Mouse (Mus musculus) B cell, adult 62 days (primary cell): ENCODE data around the gene Sptan1. TPM values are rescaled to one million over a fixed set of nuclear protein-coding genes. Genes with fewer than 3 reads are reported as not detected.

Experiments
- total RNA-seq: library from RNA; stranded (reverse); gene quantifications from 4 replicates; pipeline ENCODE4 v1.2.4, GENCODE M21; 2023

The Sptan1 gene
- total RNA-seq, result 289 to 315 TPM (median 302 TPM) in 4 replicates

DNA sequence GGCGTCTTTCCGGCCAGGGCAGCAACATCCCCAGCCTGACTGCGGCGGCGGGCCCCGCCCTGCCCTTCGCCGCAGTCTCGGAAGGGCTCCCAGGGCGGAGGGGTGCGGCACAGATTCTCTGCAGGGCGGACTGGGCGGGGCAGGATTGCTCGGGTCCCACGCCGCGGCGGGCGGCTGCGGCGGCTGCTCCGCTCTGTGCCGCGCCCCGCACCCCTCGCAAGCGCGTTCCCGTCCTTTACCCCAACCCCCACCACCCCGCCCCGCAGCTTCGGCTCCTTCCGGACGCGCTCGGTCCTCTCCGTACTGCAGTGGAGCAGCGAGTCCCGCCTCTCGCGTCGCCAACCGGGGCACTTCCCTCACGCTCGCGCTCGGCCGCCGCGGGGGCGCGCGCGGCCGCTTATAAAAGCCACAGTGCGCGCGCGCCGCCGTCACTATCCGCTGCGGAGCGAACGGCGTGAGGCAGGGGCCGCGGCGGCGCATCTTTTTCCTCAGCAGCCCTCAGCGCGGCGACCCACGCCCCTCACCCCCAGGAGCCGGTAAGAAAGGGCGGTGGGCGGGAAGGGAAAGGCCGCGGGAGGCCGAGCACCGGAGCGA is at the start of gene Sptan1:
Gene Sptan1 (plus strand): TSS at position 311 of the 594 bp plus-strand sequence.

DNA sequence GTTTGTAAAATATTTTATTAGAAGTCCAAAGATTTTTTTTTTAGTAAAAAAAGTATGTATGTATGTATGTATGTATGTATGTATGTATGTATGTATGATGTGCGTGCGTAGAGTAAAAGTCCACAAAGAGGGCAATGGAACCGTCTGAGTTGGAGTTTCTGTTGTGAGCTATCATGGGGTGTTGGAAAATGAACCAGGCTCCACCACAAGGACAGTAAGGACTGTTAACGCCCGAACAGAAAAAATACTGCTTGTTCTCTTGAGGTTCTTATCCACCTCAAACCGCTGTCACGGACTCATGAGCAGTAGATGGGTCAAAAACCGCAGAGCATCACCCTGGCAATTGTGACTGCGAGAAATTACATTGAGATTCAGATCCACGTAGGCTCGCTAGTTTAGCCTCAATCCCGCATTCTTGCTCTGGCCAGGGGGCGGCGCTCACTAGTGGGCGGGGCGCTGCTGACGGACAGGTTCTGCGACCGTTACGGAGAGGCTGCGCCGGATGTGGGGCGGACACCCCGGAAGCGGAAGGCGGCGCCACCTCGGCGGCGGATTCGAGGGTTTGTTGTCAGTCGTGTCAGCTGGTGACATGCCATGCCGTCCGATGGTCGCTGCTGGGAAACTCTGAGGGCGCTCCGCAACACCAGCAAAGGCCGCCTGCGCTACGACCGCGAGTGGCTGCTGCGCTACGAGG is 30.3 kb upstream of the Sptan1 start, which contains the start of gene Gle1:
Gene Gle1 (plus strand): TSS at position 521 of the 694 bp plus-strand sequence.

GRCm38 (mm10) chr2:30048699-30049388 is 83.5 kb downstream of the Sptan1 start, which contains the start of gene Wdr34:
Wdr34 (minus strand) TSS chr2:30048881.

GRCm38 (mm10) chr2:30057223-30057904 is 92.0 kb downstream of the Sptan1 start, which contains the start of gene Set:
Set (plus strand) TSS chr2:30057378.

GRCm38 (mm10) chr2:30077502-30078348 is 112.4 kb downstream of the Sptan1 start, which contains the start of gene Pkn3:
Pkn3 (plus strand) TSS chr2:30077684.

Other genes with a start within 250 kb of the Sptan1 start
- gene Gm13420, start 213.9 kb upstream of the Sptan1 start, total RNA-seq, result 0.88 to 1.1 TPM in 2 of 4 replicates, not detected in the others
- gene Gm13547, start 206.2 kb upstream of the Sptan1 start, total RNA-seq, result not detected in 4 replicates
- 6.9 to 10.4 TPM (median 7.6 TPM) in 4 replicates for gene Coq4, start 178.1 kb upstream of the Sptan1 start, total RNA-seq
- gene Trub2, start 177.1 kb upstream of the Sptan1 start, total RNA-seq, result 37.7 to 51.2 TPM (median 43.2 TPM) in 4 replicates
- 10.1 to 13.4 TPM (median 12.3 TPM) in 4 replicates for gene Slc27a4, start 162.9 kb upstream of the Sptan1 start, total RNA-seq
- gene Urm1, start 145.5 kb upstream of the Sptan1 start, total RNA-seq, result 49.0 to 56.9 TPM (median 51.0 TPM) in 4 replicates
- gene Cercam, start 96.4 kb upstream of the Sptan1 start, total RNA-seq, result 1.5 to 3.9 TPM (median 1.9 TPM) in 4 replicates
- gene Odf2, start 76.3 kb upstream of the Sptan1 start, total RNA-seq, result 102 to 113 TPM (median 103 TPM) in 4 replicates
- gene Gle1, start 30.1 kb upstream of the Sptan1 start, total RNA-seq, result 70.7 to 89.4 TPM (median 75.9 TPM) in 4 replicates
- 0.45 to 3.2 TPM (median 2.0 TPM) in 4 replicates for gene Wdr34, start 83.3 kb downstream of the Sptan1 start, total RNA-seq
- 248 to 281 TPM (median 262 TPM) in 4 replicates for gene Set, start 91.8 kb downstream of the Sptan1 start, total RNA-seq
- 0.88 to 2.3 TPM (median 1.7 TPM) in 4 replicates for gene Pkn3, start 112.1 kb downstream of the Sptan1 start, total RNA-seq
- gene Zdhhc12, start 128.1 kb downstream of the Sptan1 start, total RNA-seq, result 13.0 to 18.0 TPM (median 14.9 TPM) in 4 replicates
- 70.4 to 76.3 TPM (median 73.3 TPM) in 4 replicates for gene Zer1, start 159.0 kb downstream of the Sptan1 start, total RNA-seq
- 31.5 to 43.7 TPM (median 37.2 TPM) in 4 replicates for gene Tbc1d13, start 168.2 kb downstream of the Sptan1 start, total RNA-seq
- 9.1 to 10.6 TPM (median 9.8 TPM) in 4 replicates for gene Endog, start 205.9 kb downstream of the Sptan1 start, total RNA-seq
- 21.7 to 24.0 TPM (median 22.9 TPM) in 4 replicates for gene Spout1, start 212.9 kb downstream of the Sptan1 start, total RNA-seq
- gene Kyat1, start 240.3 kb downstream of the Sptan1 start, total RNA-seq, result 3.4 to 7.6 TPM (median 6.2 TPM) in 4 replicates